Mouse (Mus musculus): ENCODE results near the gene A630001G21Rik. TPM values are rescaled to one million over a fixed set of nuclear protein-coding genes. Genes with fewer than 3 reads are reported as not detected.

Gene A630001G21Rik
- total RNA-seq, 2 experiments from 2014 or later, result 0.45 to 1.1 TPM

DNA sequence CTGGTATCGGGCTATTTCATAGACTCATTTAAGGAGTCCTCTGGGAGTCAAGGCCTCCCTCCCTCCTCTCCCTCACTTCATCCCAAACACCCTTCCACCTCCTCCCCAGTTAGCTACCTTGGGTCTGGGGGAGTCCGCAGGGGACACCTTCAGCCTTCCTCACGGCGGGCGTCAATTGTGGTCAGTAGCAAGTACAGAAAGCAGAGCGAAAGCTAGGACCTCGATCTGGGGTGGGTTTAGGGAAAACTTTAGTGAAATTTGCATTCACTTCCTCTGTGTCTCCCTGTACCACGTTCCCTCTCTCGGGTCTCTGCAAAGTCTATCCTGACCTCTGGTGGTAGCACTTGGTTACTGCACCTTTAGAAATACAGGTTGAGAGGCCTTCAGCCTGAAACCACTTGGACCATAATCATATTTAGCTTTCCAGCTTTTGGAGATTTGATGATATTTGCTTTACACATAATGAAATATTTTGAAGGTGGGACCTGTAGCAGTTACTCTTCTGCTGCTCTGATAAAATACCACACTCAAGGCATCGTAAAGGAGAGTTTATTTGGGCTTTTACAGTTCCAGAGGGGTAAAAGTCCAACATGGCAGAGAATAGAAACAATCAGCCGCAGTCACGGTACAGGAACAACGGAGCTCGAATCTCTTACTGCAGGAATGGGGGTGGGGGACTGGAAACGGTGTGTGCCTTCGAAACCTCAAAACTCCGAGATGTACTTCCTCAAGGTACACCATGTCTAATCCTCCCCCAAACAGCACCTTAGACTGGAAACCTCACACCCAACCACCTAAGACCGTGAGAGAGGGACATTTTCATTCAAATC, 41.9 kb downstream of the A630001G21Rik start:
- peak; percentile 82 to 90 for DNase-seq
- intact Hi-C loops (cut with DNase I), result loop anchor here (1.0 to 10.0 kb wide), 2 partner anchors 108 to 155 kb away; no protein-coding TSS in a partner anchor

DNA sequence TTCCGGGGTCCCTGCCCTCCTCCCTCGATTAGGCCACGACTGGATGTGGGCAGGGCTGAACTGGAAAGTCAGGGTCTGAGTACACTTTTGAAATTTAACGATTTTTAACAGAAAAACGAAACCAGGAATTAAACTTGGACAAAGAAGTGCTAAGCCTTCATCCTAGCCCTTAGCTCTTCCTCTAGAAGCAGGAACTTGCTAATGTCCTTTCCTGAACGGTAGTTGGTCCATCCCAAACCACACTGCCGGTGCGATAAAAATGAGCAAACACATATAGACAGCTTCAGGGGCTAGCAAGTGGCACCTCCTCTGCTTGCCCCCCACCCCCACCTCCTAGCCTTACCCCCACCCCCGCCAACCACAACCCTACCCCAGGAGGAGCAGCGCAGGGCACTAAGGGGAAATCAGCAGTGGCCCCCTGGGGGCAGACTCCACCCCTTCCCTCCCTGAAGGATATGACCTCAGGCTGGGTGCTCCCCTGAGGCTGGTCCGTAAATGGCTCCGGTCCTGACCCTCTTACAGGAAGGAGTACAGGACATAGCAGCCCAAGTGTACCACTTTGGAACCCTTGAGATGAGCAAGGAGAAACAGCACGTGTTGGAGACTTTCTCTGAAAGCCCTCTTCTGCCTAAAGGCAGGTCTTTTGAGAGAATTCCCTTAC, 42.9 kb downstream of the A630001G21Rik start:
- peak; percentile 38 to 41 for DNase-seq
- intact Hi-C loops (cut with DNase I), result loop anchor here (1.0 to 10.0 kb wide), 2 partner anchors 109 to 154 kb away; no protein-coding TSS in a partner anchor

DNA sequence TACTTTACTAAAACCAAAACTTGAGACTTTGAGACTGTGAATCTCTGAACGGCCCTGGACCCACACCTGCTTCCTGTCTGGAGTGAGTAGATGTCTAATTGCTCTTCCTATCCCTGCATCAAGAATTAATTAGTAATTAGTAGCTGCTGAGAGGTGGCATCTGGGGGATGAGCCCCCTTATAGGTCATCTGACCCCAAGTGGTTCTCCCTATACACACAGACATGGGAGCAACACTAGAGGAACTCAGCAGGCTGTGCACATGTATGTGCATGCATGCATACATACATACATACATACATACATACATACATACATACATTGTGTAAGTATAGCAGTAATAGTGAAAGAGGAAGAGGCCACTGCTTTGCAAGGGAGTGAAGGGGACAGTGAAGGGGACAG, 43.9 kb downstream of the A630001G21Rik start:
- intact Hi-C loops (cut with DNase I), result loop anchor here (10.0 kb wide), 1 partner anchor 110 kb away; no protein-coding TSS in a partner anchor
- DNase-seq, result no peak

DNA sequence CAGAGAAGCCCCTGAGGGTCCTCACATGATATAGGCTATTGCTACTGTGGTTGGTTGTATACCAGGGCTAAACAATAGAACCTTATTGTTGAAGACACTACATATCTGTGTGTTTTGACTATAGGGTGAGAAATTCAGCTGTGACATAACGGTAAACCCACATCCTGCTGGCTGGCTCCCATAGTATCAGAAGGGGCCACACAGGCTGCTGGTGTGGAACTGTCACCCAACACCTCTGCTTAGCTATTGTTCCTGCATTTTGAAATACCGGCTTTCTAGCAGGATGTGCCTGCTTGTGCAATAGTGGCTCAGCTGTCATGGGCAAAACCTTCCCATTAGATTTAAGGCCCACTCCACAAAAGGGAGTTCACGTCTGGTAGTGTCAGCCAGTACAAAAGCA, 45.9 kb downstream of the A630001G21Rik start:
- DNase-seq, result no peak
- intact Hi-C loops (cut with DNase I), result loop anchor here (10.0 kb wide), 1 partner anchor 112 kb away; no protein-coding TSS in a partner anchor

DNA sequence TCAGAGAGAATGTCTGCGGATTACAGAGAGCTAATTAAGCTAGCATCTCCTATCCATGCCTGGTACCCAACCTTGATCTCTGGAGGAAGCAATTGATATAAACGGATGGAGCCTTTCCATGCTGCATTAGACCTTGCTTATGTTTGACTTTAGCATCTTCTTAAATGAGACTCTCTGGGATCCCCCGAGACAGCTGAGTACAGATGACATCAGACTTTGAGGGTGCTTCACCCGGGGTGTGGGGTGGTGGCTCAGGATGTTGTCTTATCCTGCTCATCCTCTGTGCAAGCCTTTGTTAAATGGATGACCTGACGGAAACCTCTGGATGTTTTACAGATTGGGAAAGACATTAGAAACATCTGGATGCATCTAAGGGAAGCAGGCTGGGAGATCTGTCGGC, 48.0 kb downstream of the A630001G21Rik start:
- intact Hi-C loops (cut with DNase I), result loop anchor here (10.0 kb wide), 1 partner anchor 114 kb away; no protein-coding TSS in a partner anchor
- DNase-seq, result no peak

DNA sequence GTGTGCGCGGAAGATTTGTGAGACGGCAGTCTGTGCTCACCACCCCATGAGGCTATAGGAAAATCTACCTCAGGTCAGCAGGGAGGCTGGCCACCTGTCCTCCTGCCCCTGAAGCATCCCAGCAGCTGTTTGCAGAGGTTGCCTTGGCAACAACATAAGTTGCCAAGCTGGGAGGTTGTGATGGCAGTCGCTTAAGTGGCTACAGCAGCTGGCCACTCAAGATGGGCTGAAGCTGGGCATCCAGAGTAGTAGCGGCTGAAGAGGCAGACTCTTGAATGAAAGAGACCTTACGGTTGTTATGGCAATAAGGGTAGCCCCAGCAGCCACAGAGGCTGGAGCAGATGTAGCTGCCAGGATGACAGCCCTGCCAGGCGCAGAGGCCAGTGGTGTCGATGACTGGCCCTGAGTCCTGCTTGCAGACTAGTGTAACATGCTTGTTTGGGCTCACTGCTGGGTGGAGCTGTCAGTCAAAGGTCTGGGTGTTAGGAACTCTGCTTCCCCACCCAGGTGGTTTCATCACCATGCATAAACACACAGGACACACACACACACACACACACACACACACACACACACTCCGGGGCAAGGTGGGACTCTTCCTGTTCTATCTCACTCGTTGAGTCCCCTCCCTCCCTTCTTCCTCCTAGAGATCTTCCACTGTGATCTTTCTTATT, 58.1 kb downstream of the A630001G21Rik start:
- intact Hi-C loops (cut with DNase I), result no loop called here
- no peak for DNase-seq

DNA sequence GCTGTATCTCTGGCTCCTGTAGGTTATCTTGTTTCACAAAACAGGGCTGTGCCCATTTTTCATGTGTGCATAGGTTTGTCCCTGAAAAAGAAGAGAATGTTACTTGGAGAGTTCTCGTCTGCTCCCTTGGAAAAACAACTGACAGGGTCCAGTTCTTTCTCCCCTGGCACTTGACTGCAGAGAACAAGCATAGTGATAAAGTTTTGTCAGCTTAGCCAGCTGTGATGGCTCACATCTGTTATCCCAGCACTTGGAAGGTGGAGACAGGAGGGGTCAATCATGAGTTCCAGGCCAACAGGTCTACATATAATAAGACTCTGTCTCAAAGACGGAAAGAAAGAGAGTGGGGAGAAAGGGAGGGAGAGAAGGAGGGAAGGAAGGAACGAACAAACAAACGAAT, 59.4 kb downstream of the A630001G21Rik start:
- intact Hi-C loops (cut with DNase I), result no loop called here
- no peak for DNase-seq

DNA sequence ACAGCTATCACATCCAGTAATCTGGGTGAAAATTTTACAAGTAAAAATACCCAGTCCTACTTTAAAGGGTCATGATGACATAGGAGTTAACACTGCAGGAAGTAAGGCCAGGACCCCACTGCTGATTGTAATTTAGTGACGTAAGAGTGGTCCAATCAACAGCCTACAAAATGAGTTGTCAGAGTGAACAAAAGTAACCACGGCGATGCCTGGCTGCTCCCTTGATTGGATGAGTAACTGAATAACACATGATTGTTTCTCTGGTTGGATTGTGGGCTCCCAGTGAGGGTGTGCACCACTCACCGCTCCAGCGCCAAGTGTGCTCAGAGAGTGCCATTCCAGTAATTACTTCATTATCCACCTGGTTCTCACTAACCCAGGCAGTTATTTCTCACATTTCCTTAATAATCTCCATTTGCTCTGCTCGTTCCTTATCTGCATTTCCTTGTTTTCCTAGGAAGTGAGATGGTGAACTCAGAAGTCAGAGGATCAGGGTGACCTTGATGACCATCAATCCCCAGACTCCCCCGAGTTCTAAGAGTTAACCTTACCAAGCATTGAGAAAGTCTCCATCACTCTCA, 61.9 kb downstream of the A630001G21Rik start:
- DNase-seq, result no peak
- intact Hi-C loops (cut with DNase I), result no loop called here

DNA sequence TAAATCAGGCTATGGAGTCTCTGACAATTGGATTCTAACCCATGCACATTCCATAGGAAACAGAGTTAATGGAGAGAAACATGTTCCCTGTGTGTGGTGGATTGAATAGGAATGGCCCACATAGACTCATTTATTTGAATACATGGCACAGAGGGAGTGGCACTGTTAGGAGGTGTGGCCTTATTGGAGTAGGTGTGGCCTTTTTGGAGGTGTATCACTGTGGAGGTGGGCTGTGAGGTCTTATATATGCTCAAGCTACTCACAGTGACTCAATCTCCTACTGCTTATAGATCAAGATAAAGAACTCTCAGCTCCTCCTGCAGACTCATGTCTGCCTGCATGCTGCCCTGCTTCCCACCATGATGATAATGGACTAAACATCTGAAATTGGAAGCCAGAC, 63.9 kb downstream of the A630001G21Rik start:
- intact Hi-C loops (cut with DNase I), result no loop called here
- DNase-seq, result no peak

DNA sequence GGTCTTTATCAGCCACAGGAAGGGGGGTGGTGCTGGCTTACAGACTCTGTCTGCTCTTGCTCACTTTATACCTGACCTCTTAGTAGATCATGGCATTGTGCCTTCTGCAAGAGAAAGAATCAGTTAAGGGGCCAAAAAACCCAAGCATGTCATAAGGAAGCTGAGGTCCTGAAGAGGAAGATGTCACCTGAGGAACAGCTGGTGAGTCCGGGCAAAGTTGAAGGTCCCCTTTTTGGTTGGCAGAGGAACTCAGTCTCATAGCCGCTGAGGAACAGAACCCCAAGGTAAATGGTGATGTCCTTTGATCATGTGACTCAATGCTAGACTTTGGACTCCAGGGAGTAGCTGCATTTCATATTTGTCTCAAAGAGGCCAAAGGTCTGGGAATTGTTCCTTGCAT, 71.7 kb downstream of the A630001G21Rik start:
- intact Hi-C loops (cut with DNase I), result no loop called here
- no peak for DNase-seq

DNA sequence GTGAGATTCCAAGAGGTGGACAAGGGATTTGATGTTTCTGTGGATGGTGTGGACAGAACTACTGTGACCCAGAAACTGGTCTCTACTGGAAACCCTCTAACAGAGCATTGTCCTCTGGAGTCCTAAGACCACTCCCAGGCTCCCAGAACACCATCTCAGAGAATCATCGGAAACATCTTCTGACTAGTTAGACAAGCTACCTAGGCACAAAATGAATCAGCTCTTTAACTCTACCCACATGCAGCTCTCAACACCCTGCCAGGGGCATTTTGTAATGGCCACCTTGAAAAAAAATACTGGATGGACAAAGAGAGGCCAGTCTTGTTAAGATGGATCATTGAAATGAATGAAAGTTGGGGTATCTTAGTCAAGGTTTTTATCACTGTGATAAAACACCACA, 72.9 kb downstream of the A630001G21Rik start:
- intact Hi-C loops (cut with DNase I), result no loop called here
- no peak for DNase-seq

DNA sequence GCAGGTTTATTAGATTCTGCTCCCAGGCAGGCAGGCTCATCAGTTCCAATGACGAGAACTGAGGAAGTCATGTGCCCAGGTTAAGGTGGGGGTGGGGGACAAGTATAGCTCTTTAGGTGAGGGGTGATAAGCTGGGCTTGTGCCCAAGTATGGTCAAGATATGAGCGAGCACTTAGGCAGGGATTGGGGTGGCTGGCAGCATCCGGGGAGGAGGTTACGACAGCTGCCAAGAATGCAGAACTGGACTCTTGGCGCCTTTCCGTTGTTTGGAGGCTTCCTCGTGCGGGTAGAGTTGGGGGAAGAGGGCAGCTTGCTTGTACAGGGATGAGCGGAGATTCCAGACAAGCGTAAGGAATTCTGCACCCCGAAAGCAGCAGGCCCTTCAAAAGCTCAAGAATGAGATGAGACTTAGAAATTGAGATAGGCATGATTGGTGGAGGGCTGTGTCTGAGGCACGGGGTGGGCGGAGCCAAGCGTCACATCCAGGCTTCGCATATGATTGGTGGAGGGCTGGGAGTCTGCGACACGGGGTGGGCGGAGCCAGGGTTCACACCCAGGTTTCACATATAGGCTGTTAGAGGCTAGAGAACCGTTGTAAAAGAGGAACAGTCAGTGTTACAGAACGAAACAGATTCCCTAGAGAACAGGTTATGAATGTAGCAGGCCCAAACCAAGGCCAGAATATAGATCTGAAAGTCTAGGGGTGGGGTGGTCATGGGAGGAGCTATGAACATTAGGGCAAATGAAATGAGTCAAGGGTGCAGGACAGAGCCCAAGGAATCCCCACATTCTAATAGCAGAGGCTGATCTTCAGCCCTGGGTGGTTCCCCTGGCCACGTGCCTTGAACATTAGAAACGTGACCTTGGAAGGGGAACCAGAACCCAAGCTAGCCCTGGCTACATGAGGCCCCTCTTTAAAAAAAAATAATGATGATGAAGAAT, 74.9 kb downstream of the A630001G21Rik start:
- peak; percentile 88 for DNase-seq
- intact Hi-C loops (cut with DNase I), result no loop called here

DNA sequence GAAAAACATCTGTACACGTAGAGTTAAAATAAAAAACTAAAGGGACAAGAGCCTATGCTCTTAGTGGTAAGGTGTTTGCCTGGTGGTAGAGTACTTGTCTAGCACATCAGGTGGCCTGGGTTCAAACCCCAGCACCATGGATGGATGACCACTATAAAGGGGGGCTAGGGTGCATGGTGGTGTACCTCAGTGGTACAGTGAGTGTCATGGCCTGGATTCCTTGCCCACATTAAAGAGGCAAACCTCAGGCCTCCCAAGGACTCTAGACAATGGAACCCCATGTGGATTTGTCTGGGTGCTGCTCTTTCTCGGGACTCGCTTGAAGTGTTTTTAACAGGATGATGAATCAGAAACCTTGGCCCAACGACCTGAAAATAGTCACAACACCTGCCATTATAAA, 75.9 kb downstream of the A630001G21Rik start:
- intact Hi-C loops (cut with DNase I), result no loop called here
- no peak for DNase-seq

DNA sequence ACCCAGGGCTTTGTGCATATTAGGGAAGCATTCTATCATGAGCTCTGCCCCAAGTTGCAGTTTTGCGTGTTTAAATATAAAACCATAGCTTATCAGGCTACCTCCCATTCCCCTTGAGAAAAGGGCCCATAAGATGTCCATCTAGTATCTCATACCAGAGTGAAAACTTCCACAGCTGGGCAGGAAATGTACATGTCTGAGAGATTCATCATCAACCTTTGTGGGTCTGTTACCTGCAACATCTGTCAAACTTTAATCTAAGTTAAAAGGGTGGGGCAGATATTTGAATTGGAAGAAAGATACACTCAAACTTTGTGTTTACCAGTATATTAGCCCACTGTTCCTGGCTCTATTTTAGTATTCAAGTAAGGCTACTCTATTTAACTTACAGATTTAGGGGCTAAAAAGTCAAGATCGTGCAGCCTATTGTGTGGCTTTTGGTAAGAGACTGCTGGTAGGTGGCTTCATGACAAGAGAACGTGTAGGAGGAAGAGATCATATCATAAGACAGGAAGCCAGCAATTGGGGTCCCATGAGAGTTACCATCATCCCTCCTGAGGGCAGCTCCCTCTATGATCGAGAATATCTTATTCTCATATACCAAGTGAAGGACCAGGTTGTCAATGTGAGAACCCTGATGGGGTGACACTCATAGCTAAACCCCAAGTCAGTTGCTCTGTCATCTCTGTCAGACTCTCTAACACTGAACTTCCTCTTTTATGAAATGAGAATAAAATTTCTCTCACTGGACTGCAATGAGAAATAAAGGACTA, 80.5 kb downstream of the A630001G21Rik start:
- DNase-seq, result no peak
- intact Hi-C loops (cut with DNase I), result no loop called here

DNA sequence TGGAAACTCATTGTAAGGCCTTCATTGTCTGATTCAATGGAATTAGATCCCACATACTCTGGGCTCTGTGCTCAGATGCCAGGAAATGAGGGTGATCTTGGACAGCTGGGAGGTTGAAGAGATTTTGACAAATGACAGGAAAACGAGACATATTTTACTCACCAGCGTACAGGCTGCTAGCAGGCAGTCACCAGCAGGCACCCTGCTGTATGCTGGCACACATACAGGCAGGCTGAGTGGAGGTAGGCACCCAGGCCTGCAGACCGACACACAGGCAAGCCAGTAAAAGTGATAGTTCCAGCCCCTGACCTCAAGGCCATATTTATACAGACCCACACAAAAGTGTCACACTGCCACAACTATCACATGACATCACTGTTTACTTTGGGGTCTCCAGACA, 82.8 kb downstream of the A630001G21Rik start:
- DNase-seq, result no peak
- intact Hi-C loops (cut with DNase I), result no loop called here

DNA sequence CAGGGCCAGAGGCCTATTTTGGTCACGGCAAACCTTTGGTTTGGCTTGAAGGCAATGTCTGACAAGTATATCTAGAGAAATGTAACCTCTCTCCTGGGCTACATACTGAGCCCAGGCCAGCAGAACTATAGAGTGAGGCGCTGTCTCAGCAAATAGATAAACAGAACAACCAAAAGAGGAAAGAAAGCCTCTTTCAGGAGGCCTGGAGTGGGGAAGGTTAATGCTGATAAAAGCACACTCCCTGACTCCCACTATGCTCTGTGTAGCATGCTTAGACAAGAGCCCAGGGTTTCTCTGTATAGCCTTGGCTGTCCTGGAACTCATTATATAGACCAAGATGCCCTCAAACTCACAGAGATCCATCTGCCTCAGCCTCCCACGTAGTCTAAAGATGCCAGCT, 85.2 kb downstream of the A630001G21Rik start:
- intact Hi-C loops (cut with DNase I), result no loop called here

DNA sequence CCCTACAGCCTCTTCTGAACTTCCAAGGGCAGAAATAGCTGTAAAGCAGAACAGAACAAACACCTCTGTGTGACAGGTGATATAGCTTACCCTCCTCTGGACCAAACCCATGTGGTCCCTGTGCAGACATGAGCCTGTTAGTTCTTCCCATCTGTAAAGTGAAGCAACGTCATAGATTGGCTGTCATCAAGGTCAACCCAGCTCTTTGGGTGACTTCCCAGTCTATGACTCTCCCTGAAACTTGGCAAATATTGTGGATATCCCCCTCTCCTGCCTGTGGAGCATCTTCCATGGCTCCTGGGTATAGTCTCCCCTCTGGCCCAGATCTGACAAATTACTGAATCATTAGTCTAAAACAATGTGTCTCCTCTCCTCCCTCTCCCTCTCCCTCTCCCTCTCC, 86.2 kb downstream of the A630001G21Rik start:
- no peak for DNase-seq
- intact Hi-C loops (cut with DNase I), result no loop called here

More for the DNA sequence above, 85.2 kb downstream of the A630001G21Rik start:
- DNase-seq, result no peak

DNA sequence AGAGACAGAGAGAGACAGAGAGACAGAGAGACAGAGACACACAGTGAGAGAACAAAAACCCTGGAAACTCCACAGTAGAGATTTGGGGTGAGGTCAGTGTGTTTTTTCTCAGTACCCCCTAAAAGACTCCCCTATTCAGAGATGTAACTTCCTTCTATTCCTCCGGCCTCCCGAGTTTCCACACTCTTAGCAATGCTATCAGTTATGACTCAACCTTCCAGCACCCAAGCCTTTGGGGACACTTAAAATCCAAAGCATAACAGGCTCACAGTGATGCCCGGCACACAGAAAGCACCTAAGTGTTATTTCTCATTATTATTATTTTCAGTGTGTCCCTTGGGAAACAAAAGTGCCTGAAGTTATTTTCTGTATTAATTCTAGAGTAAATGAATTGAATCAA, 87.9 kb downstream of the A630001G21Rik start:
- no peak for DNase-seq
- intact Hi-C loops (cut with DNase I), result no loop called here

DNA sequence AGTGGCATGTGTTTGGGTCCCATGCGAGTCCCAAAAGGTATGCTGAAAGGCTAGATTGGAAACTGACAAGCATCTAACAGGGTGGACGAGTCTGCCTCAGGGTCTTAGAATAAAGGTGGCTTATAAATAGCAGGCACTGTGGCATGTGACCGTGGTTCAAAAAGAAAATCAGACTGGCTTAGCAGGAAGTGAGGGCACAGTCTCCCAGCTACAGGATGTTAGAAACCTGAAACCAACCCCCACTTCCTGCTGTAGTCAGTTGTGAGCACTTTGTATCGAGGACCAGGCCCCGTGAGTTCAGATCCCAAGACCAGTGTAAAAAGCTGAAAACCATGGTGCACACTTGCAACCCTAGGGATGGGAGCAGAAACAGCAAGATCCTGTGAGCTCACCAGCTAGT, 91.1 kb downstream of the A630001G21Rik start:
- intact Hi-C loops (cut with DNase I), result no loop called here
- DNase-seq, result no peak

All from heart, postnatal 10 days (tissue).